Mouse (Mus musculus) lung, embryonic 16.5 days (tissue): ENCODE data around the gene Bach2. TPM values are rescaled to one million over a fixed set of nuclear protein-coding genes. Genes with fewer than 3 reads are reported as not detected.
A peak's percentile ranks its signal among the peaks of the same experiment; 100 is the strongest.

ENCODE experiments used
- ATAC-seq: fragments of 200-750 bp; cut with Nextera tagmentation; 2 replicates; pipeline ENCODE4 v1.8.0; 2017; ENCODE audit warnings: low read depth, mild to moderate bottlenecking, moderate library complexity
- H3K27ac ChIP-seq: fragments of 300-500 bp; sonication (generic); 2 replicates; pipeline ENCODE4 v1.5.1; 2014; ENCODE audit warnings: mild to moderate bottlenecking, control low read depth, low read length
- H3K27me3 ChIP-seq: fragments of 300-500 bp; sonication (generic); 2 replicates; pipeline ENCODE4 v1.6.1; 2014; ENCODE audit warnings: low read depth, low read length, mixed read lengths; ENCODE audit not compliant: control insufficient read depth, insufficient read depth
- H3K36me3 ChIP-seq: fragments of 300-500 bp; sonication (generic); 2 replicates; pipeline ENCODE4 v1.6.1; 2014; ENCODE audit warnings: low read length; ENCODE audit not compliant: control insufficient read depth, insufficient read depth
- H3K4me1 ChIP-seq: fragments of 300-500 bp; sonication (generic); replicated peaks from 2 replicates; pipeline ENCODE4 v1.6.1; 2014; ENCODE audit warnings: low read length, mixed read lengths; ENCODE audit not compliant: control insufficient read depth, insufficient read depth
- H3K4me2 ChIP-seq: fragments of 300-500 bp; sonication (generic); 2 replicates; pipeline ENCODE4 v1.6.1; 2014; ENCODE audit warnings: low read depth, low read length, control low read depth
- H3K4me3 ChIP-seq: fragments of 300-500 bp; sonication (generic); 2 replicates; pipeline ENCODE4 v1.5.1; 2014; ENCODE audit warnings: mild to moderate bottlenecking, low read length, control low read depth
- H3K9ac ChIP-seq: fragments of 300-500 bp; sonication (generic); 2 replicates; pipeline ENCODE4 v1.6.1; 2014; ENCODE audit warnings: low read length, control low read depth
- H3K9me3 ChIP-seq: fragments of 300-500 bp; sonication (generic); 2 replicates; pipeline ENCODE4 v1.6.1; 2016; ENCODE audit warnings: low read length; ENCODE audit not compliant: control insufficient read depth
- WGBS: fragments of 180-500 bp; shearing (Covaris S2); extraction: QIAGEN DNeasy Blood & Tissue Kit; methylation state at CpG from one replicate; pipeline ENCODE4 v1.1.7; 2014; 5-methylcytosine and 5-hydroxymethylcytosine counted together
- polyA plus RNA-seq: library from polyadenylated mRNA; unstranded; fragments of >200 nt; fragmentation: Nextera tagmentation; extraction: Ambion mirVana; gene quantifications from 2 replicates; pipeline ENCODE4 v1.2.1, GENCODE M21; 2015

The Bach2 gene
- polyA plus RNA-seq, 1 experiment from 2014 or later = 6.7 TPM

DNA sequence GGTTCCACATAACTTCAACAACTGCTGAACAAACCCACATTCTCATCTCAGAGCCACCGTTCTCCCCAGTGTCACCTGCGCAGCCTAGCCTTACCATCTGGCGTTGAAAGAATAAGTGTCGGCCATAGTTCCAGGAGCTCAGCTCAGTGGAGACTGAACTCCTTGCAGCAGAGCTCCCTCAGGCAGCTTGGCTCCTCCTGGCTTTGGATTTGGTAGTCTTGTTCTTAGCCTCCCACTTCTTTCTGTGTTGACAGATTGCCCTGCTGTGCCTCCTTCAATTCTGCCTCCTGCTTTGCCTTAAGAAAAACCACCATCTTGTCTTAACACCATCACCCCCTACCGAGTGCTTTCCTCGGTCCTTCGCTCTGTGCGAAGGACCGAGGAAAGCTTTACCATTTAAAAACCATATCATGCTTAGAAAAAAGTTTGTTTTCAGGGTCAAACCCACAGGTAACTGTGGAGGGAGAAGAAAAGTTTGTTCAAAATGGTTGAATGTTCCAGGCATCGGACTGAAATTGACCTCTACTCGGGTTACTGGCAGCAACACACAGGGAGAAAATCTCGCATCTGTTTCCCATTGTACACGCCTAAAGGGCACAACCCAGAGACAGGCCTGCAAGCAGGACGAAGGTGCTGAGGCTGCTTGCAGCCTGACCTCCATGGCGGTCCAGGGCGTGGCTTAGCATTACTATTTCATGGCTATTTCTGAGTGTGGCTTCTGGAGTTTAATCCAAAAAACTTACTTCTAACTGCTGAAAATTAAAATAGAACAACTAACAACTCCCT, 2.5 kb upstream of the Bach2 start:
- ATAC-seq = no peak
- 73% methylated on average over 16 of the region's 16 CpGs for WGBS
- H3K9me3 ChIP-seq = no peaks in the 10 kb centered on the region
- no peak overlapping the region for H3K4me3 ChIP-seq
- H3K27me3 ChIP-seq = no peaks in the 10 kb centered on the region
- peaks cover 9% of the 10 kb centered on the region for H3K4me1 ChIP-seq
- no peak overlapping the region for H3K4me2 ChIP-seq
- H3K36me3 ChIP-seq = no peaks in the 10 kb centered on the region
- no peak overlapping the region for H3K27ac ChIP-seq
- H3K9ac ChIP-seq = no peak overlapping the region

DNA sequence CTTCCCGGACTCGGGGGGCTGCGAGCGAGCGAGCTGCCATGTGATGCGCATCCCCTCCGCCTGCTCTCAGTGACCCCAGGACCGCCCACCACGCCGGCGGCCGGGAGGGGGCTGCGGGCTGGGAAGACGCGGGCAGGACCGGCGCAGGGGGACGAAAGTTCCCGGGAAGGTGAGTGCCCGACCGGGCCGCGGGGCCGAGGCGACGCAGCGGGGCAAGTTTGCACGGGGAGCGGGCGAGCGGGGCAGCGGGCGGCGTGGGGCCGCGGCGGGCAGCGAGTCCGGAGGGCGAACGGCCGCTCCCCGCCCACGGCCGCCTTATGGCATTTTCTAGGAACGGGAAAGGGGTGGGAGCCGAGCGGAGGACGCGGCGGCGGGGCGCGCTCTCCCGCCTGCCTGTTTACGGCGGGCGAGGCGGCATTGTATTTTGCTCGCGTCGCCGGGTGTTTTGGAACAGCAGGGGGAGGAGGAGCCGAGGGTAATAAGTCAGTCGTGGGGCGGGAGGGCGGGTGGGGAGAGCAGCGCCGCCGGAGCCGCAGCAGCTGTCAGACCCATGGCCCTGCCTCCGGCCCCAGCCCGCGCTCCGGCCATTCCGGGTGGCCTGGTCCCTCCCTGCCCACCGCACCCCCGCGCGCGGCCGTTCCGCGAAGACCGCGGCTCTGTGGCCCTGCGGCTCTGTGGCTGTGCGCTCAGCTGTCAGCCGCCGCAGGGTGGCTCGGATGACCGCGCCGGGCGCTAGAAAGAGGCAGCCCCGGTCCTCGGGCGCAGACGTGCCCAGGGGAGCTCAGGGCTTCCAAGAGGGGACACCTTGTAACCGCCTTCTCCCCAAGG, 531 bp downstream of the Bach2 start:
- Histone ChIP-seq H3K27me3 (no peaks in the 10 kb centered on the region), H3K4me3 (peak overlapping the region; percentile 90), H3K9me3 (no peaks in the 10 kb centered on the region), H3K27ac (peak overlapping the region; percentile 97), H3K4me1 (peaks cover 34% of the 10 kb centered on the region), H3K4me2 (peak overlapping the region; percentile 94), H3K9ac (peak overlapping the region; percentile 91), H3K36me3 (no peaks in the 10 kb centered on the region)
- WGBS = under 1% methylated on average over 71 of the region's 100 CpGs
- ATAC-seq = peak; percentile 85

DNA sequence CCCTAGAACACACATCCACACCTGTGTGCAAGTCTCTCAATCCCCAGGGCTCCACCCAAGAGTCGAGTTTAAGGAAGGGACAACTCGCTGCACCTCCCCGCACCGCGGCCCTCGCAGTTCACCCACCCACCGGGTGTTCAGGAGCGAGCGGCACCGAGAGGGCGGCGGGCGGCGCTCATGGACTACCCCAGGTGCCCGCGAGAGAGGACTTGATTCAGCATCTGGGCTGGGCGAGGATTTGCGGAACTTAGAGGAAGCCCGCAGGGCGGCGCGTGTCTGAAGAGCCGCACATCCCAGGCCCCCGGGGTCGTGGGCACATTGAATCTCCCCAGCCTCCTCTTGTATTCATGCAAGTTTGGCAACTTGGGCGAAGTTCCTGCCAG, 1.1 kb downstream of the Bach2 start:
- H3K4me3 ChIP-seq = peak overlapping the region; percentile 90
- peak overlapping the region; percentile 94 for H3K4me2 ChIP-seq
- H3K9ac ChIP-seq = peak overlapping the region; percentile 91
- peak overlapping the region; percentile 97 for H3K27ac ChIP-seq
- H3K4me1 ChIP-seq = peaks cover 38% of the 10 kb centered on the region
- no peaks in the 10 kb centered on the region for H3K9me3 ChIP-seq
- H3K27me3 ChIP-seq = no peaks in the 10 kb centered on the region
- no peaks in the 10 kb centered on the region for H3K36me3 ChIP-seq
- WGBS = under 1% methylated on average over 26 of the region's 26 CpGs
- ATAC-seq = peak; percentile 59

DNA sequence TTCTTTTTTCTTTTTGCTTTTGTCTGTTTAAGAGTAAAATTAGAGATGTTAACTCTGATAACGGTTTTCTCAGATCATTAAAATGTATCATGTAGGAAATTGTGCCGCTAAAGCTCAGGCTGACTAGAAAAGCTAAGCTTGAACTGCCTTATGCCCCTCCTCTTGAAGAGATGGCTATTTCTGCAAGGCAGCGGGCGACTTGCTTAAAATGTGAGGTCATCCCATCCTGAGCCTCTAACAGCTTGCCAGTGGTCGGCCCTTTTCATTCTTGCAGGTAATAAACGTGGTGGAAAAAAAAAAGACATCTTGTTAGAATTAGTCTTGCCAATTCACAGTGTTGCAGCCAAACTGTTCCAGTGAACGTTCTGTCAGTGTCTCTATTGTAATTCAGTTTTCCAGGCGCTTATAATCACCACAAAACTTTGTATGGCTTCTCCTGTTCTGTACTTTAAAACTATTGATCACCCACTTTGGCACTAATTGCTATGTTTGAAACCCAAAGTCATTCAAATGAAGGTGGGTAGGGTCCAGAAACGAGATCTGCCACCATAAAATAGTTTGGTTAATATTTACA, 1.9 kb downstream of the Bach2 start:
- Histone ChIP-seq H3K9ac (peak overlapping the region; percentile 15; the same call in 1 of the 2 replicates), H3K4me1 (peaks cover 38% of the 10 kb centered on the region), H3K9me3 (no peaks in the 10 kb centered on the region), H3K27me3 (no peaks in the 10 kb centered on the region), H3K36me3 (no peaks in the 10 kb centered on the region), H3K4me3 (peak overlapping the region; percentile 90), H3K27ac (no peak overlapping the region), H3K4me2 (peak overlapping the region; percentile 94)
- 26% methylated on average over 9 of the region's 9 CpGs for WGBS
- ATAC-seq = no peak

DNA sequence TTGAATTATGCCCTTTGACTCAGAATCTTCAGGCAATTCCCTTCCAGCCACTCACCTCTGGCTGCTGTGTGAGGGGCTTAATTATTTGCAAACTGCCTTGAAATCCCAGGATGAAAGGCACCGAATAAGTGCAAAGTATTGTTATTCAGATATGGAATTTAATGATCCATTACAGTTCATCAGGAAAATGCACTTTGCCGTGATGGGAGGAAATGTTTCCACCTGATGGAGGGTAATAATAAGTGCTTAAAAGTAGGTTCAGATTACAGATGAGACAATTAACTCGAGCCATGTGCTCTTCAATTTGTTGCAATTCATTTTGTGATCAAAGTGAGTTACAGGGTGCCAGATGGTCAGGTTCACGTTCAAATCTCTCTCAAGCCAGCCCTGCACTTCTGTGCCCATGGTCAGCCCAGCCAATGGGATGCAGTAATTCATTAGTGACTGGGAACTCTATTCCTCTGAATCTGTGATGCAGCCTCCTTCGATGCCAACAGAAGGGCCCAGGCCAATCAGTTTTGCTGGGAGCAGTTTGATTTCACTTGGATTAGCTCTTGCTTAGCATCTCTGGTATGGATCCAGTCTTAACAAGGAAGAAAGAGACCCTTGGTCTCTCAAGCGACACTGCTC, 2.9 kb downstream of the Bach2 start:
- Histone ChIP-seq H3K27me3 (no peaks in the 10 kb centered on the region), H3K27ac (no peak overlapping the region), H3K9ac (no peak overlapping the region; the same call in 1 of the 2 replicates), H3K4me2 (no peak overlapping the region), H3K36me3 (no peaks in the 10 kb centered on the region), H3K9me3 (no peaks in the 10 kb centered on the region), H3K4me3 (no peak overlapping the region), H3K4me1 (peaks cover 44% of the 10 kb centered on the region)
- WGBS = 58% methylated on average over 6 of the region's 6 CpGs
- no peak for ATAC-seq

DNA sequence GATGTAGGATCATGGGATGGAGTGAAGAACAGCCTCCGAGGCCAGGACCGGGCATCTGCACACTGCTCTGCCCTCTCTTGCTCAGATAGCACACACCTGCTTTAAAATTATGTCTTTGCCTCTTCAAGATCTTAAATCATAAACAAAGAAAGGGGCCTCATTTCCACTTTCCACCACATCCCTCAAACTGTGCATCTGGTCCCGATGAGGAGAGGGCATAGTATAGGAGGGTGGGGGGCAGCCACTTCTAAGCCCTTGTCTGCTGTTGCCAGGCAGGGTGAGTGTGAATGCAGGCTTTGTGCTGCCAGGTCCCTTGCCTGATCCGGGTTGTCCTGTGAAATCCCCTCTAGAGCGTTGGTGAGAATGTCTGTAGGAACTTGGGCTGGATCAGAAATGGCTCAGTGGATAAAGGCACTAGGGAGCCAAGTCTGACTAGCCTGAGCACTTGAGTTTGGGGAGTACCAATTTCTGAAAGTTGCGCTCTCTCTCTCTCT, 3.6 kb downstream of the Bach2 start:
- peaks cover 48% of the 10 kb centered on the region for H3K4me1 ChIP-seq
- 43% methylated on average over 6 of the region's 6 CpGs for WGBS

DNA sequence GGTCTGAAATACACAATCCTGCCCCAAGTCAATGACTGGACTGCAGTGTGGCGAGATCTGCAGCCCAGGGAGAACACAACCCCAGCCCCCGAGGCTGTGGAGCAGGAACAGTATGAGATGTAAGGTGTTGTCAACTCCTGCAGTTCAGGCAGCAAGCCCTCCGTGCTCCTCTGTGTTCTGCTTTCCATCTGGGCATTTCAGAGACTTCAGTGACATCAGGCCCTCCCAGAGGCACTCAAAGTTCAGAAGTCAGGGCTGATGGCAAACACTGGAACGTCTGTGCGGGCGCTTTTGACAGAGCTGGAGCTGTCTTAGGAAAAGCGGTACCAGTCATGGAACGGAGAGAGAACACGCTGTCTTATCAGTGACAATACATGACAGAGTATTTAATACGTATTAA, 4.9 kb downstream of the Bach2 start:
- H3K4me1 ChIP-seq = peaks cover 57% of the 10 kb centered on the region
- ATAC-seq = no peak
- H3K4me3 ChIP-seq = no peak overlapping the region
- no peaks in the 10 kb centered on the region for H3K27me3 ChIP-seq
- peak overlapping the region; percentile 30 for H3K4me2 ChIP-seq
- WGBS = 16% methylated on average over 10 of the region's 10 CpGs
- peak overlapping the region; percentile 69 for H3K27ac ChIP-seq
- peak overlapping the region; percentile 52 for H3K9ac ChIP-seq
- no peaks in the 10 kb centered on the region for H3K36me3 ChIP-seq
- H3K9me3 ChIP-seq = no peaks in the 10 kb centered on the region

More for the DNA sequence above, 3.6 kb downstream of the Bach2 start:
- no peaks in the 10 kb centered on the region for H3K9me3 ChIP-seq
- ATAC-seq = no peak
- no peak overlapping the region for H3K4me3 ChIP-seq
- H3K36me3 ChIP-seq = no peaks in the 10 kb centered on the region
- no peak overlapping the region for H3K4me2 ChIP-seq
- H3K27me3 ChIP-seq = no peaks in the 10 kb centered on the region
- no peak overlapping the region for H3K9ac ChIP-seq
- H3K27ac ChIP-seq = no peak overlapping the region

DNA sequence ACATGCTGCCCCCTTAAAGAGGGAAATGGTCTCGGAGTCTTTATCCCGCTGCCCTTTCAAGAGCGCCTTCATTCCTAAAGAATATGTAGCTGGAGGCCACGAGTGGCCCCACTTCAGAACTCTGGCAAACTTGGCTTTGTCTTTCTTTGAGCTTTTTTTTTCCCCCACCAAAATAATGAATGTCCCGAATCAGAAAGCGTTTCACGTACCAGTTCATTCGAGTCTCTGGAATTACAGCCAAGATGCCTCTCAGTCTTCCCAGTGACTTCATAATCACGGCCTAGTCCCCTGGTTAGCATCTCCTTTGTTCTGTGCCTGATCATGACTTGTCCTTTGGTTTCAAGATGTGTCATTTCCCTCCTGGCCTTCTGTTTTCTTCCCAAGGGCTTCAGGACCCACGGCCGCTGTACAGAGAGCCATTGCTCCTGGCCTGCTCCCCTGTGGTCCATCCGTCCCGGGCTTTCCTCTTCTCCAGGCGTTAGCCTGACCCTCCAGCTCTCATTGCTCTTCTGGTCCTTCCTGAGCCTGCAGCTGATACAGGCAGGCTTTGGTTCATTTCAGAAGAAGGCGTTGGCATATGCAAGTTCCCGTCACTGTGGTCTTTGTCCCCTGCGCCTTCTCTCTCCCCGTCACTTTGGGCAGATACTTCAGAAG, 5.6 kb downstream of the Bach2 start:
- no peak for ATAC-seq
- H3K27ac ChIP-seq = peak overlapping the region; percentile 48
- 39% methylated on average over 18 of the region's 18 CpGs for WGBS
- H3K27me3 ChIP-seq = no peaks in the 10 kb centered on the region
- H3K9ac ChIP-seq = no peak overlapping the region
- no peaks in the 10 kb centered on the region for H3K9me3 ChIP-seq
- H3K4me3 ChIP-seq = no peak overlapping the region
- peak overlapping the region; percentile 7; the same call in 1 of the 2 replicates for H3K4me2 ChIP-seq
- H3K4me1 ChIP-seq = peaks cover 64% of the 10 kb centered on the region
- no peaks in the 10 kb centered on the region for H3K36me3 ChIP-seq
